Mouse (Mus musculus) ES-CJ7 (cell line): ENCODE measurements at regions not wholly inside any gene's neighbourhood (a gene's known extent, or its start where the extent isn't known, plus 50 kb on each side); places are given as distances from the start of the nearest gene placed in this dataset.
A peak's percentile ranks its signal among the peaks of the same experiment; 100 is the strongest.

Experiments used
- DNase-seq: peaks from one replicate; pipeline ENCODE4 v3.0.0; 2011; ENCODE audit warnings: low read depth, low spot score

- peak; percentile 6 for DNase-seq
These were observed 67.8 kb downstream of the Olfr1505 start for GRCm38 (mm10) chr19:13980988-13981630.

- DNase-seq = no peak
These were observed 69.5 kb downstream of the Olfr1505 start for GRCm38 (mm10) chr19:13982823-13983222.
